Mouse (Mus musculus) adrenal gland, postnatal 25 days (tissue): Measurements from ENCODE around the gene Kcnip4. TPM values are rescaled to one million over a fixed set of nuclear protein-coding genes. Genes with fewer than 3 reads are reported as not detected.

Experiments used
- DNase-seq: peaks from one replicate; pipeline ENCODE4 v3.0.0; 2021; ENCODE audit warnings: mixed read lengths
- total RNA-seq: library from RNA; stranded (reverse); gene quantifications from 2 replicates; pipeline ENCODE4 v1.2.3, GENCODE M21; 2021

Gene Kcnip4
- total RNA-seq, 1 experiment from 2014 or later = 3.6 TPM

DNA sequence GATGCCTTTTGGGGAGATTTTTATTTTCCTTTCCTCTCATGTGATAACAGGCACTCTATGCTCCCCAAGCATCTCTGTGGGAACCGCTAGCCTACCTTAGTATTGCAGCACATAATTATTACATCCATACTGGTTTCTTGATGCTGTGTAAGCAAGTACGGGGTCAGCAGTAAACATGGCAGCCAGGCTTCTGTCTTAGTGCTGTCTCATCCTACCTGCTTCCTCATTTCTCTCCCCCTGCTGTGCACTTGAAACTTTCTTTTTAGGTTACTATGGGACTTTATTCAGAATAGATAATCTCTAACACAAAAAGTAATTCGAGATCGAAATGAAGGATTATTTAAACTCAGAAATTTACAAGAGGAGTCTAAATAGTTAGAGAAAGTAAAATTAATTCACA lies 973.0 kb downstream of the Kcnip4 start:
- DNase-seq = no peak

GRCm38 (mm10) chr5:48545825-48546224 lies 978.9 kb downstream of the Kcnip4 start:
- no peak for DNase-seq

DNA sequence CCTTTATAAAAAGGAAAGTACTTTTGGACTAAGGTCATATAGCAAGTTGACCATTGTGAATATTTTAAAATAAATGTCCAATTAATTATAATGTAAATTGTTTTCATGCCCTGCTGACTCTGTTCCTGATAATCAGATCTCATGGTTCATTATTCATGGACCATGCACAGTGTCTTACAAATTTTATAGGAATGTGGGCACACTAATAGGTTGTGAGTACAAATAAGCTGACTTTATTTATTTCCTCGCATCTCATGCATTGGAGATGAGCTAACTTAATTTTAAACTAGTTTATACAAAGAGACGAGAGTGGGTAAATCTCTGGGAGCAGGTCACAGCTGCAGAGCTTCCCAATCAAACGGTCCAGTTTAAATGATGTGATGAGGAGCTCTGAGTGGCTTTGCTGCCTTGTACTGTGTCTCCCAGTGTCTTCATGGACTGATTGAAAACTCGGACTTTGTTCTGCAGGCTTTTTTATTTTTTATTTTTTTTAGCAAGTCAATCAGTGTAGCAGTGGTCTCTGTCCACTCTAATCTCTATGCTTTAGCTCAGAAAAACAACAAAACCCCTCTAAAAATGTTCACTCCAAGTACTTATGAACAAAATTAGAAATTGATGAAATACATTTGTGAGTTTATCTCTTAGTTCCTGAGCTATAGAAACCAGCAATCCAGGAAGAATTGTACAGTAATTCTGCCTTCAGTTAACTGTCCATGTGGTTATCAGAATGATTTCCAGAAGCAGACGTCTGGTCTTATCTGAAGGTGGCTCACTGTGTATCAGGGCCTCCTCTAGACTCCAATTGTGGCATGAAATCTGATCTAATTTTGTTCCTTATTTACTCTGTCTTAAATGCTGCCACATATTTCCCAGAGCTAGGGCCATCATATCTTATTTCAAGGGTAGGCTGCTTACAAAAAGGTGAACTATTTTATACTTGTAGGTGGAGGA lies 979.6 kb downstream of the Kcnip4 start:
- no peak for DNase-seq

DNA sequence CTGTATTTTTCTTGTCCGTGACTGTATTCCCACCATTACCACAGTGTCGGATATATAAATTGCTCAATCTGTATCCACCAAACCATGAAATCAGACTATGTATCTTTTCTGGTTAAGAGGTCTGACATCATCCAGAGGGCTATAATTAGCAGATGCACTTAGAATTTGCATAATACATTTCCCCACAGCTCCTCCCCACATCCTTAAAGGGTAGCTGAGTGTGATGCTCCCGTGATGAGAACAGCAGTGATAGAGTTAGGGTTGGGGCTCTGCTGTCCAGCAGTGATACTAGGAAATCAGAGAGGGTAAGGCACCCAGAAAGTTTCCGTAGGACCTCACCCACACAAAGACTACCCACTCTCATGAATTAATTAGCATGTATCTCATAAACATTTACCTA lies 1006.7 kb downstream of the Kcnip4 start:
- no peak for DNase-seq

DNA sequence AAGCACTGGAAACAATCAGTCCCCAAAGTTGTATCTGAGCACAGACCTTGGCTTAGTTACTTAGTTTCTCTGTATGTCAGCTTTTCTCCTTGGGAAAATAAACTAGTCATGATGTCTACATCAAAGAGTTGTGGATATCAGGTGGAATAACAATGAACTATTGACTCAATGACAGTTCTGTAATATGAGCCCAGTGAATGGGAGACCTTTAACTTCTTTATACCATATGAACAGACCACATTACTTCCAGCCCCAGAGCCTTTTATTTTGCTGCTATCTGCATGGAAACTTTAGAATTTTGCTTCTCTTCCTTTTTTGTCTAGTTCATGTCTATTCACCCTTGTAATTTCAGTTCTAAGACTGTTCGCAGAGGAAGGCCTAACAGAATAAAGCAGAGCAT lies 1011.4 kb downstream of the Kcnip4 start:
- no peak for DNase-seq

GRCm38 (mm10) chr5:48511357-48511756 lies 1013.4 kb downstream of the Kcnip4 start:
- DNase-seq = no peak

GRCm38 (mm10) chr5:48510241-48510640 lies 1014.5 kb downstream of the Kcnip4 start:
- DNase-seq = no peak

DNA sequence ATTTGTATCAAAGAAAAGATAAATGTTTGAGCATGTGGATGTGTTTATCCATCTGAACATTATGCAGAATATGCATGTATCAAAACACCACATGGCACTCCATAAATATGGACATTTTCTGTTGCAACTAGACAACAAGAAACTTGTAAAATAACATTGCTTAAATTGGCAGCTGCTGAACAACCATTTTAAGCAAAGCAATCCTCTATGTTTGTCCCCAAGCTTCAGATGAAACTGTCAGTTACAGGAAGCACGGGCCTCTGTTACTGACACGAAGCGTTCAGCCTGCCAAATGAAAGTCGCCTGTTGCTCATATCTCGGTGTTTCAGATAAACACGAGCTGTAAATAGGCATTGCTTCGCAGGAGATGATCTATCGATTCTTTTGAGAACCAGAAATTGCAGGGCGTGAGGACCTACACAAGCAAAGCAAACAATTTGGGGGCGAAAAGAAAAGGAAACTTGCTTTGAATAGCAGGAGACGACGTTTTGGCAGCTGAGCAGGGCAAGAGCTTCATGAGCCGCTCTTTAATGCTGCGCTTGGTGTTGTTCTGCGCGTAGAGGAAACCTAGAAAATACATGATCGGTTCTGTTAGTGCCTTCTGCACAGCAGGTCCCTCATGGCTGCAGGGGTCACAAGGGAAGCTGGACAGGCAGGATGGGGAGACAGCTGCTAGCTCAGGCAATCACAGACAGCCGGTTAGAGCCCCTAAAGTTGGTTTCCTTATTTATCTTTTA lies 1015.3 kb downstream of the Kcnip4 start:
- DNase-seq = no peak

DNA sequence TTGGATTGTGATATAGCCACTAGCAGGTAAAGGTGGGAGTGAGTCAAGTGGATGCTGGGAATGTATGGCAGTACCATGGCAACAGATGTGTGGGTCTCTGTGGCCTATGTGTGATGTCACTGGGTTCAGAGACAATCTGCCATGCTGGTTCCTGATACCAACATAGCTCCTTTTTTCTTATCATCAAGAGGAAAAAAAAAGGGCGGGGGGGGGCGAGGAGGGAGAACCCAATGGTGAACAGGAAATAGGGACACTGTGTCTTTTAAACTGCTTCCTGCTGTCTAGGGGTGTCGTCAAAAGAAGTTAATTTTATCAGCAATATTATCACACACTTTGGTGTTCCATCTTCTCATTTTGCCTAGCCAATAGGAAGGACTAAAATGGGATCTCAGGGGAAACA lies 1021.6 kb downstream of the Kcnip4 start:
- DNase-seq = no peak

DNA sequence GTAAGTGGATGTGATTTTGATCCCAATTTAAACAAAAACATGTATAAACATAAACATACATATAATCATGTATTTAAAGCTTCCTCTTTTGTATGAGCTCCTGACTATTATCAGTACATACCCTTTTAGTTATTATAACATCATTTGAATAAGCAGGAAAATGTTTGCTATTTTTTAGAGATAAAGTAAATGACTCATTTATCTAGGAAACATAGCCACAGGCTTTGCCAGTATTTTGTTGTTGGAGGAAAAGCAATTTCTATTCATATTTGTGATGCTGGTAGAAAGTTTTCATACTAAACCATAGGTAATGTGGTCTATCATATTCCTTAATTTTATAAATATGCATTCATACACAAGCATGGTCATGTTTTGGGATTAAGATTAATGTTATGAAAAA lies 1022.3 kb downstream of the Kcnip4 start:
- DNase-seq = no peak

DNA sequence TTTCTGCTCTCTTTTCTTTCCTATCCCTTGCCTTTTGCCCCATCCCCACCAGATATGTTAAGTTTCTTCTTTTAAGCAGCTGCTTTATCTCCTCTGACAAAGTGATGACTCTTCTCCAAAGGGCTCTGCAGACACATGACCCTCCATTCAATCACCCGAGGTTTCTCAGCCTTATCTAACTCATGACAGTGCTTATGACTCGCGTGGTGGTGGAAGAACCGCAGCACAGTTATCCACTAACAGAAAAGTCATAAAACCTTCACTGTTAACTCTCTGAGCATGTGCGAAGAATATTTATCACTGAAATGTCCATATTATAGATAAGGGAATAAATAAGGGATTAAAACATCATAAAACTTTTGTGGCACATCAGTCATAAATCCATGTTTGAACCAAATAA lies 1024.5 kb downstream of the Kcnip4 start:
- no peak for DNase-seq

- no peak for DNase-seq
Observed at GRCm38 (mm10) chr5:48490864-48491477, 1033.7 kb downstream of the Kcnip4 start.

DNA sequence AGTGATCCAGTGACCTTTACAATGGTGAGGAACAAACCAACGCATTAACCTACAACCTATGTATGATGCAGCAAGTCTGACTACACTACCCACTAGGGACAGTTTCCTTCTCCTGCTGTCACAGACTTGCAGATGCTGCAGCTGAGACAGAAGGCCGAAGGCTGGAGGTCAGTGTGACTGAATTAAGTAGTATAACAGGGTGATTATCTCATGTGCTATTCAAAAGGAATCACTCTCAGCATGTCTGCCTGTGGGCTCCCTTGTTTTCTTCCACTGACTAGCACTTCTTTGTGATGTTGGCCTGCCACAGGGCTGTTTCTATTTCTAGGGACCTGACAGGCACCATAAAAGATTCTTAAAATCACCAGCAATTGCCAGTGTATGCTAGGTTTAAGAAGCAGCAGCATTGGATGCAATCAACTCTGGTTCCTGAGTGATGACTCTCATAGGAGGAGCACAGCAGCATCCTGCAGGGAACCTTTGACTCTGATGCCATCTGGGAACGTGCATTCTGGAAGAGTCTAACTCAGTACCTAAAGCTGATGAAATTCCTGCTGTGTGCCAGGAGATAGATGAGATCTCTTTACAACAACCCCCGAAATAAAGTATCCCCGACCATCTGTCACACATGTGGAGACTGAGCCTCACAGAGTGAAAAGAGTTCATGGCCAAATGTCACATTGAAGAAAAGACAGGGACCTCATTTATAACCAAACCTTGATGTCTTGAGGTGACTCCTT lies 1035.0 kb downstream of the Kcnip4 start:
- DNase-seq = no peak

GRCm38 (mm10) chr5:48483112-48483511 lies 1041.6 kb downstream of the Kcnip4 start:
- DNase-seq = no peak

DNA sequence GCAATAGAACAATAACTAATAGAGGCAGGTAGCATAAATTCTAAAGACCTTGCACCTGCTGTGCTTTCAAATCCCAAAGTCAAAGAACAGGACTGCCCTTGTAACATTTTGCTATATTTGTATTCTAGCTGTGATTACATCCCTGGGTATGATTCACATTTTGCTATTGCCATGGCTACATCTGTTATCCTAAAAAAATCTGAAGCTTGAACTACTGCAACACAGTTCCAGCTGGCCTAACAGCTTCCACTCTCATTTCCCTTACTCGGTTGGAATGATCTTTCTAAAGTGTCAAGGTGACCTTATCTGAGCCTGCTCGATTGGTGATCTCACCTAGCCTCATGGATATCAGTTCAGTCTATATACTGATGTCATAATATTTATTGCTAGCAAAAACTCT lies 1064.5 kb downstream of the Kcnip4 start:
- no peak for DNase-seq

- no peak for DNase-seq
Observed at GRCm38 (mm10) chr5:48448888-48449287, 1075.8 kb downstream of the Kcnip4 start.

DNA sequence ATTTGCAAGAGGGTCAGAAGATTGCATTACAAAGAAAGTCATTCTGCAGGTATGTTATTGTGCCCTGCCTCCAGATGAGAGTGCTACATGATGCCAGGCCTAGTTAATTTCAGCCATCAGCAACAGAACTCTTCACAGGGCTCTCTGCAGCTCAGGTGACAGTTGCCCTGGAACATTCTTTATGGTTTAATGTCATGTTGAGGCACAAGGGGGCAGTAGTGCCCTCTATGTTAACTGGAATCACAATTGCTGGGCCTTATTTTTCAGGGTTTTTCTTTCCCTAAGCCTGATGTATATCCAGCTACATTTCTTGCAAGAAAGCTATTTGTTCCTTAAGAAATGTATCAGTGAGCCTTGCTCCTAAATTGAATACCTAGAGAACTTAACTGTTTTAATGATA lies 1094.2 kb downstream of the Kcnip4 start:
- DNase-seq = peak; percentile 17

- DNase-seq = no peak
Observed at GRCm38 (mm10) chr5:48421957-48422356, 1102.8 kb downstream of the Kcnip4 start.

DNA sequence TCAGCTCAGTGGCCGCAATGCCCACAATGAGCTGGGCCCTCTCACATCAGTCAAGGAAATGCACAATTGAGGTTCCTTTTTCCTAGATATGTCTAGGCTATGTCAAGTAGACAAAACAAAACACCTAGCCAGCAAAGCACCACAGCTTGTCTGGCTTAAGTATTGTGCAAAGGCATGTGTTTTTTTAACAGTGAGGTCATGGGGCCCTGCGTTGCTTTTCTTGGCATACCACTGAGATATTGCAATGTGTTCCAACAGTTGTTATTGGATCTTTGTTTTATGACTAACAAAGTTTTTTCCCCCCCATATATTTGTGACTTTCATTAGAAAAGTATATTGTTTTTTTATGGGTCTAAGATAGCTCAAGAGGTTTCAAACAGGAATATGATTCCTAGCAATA lies 1105.0 kb downstream of the Kcnip4 start:
- no peak for DNase-seq

- peak; percentile 5 for DNase-seq
Observed at GRCm38 (mm10) chr5:48412261-48412660, 1112.4 kb downstream of the Kcnip4 start.

- no peak for DNase-seq
Observed at GRCm38 (mm10) chr5:48411462-48411861, 1113.2 kb downstream of the Kcnip4 start.

GRCm38 (mm10) chr5:48410348-48410747 lies 1114.4 kb downstream of the Kcnip4 start:
- DNase-seq = peak; percentile 66
